In genomic region chr5:51233271-51234003, GRCm38 (mm10) we compare ENCODE assay signal across 32 mouse cellular contexts.
DNase-seq lines count a peak whose midpoint lies in the region; ATAC-seq and TF ChIP-seq lines count a peak whose summit lies in the region.
"Had no signal": no experiment of that assay in that cellular context is flagged by ENCODE, and none has a peak within 500 bp of the region (broad histone marks: within the 10 kb centered on the region; RNA-seq: fewer than 3 reads in every experiment).

No protein-coding gene starts in this region.

- peak; percentile 35 to 40 for DNase-seq in kidney, adult 8-10 months
- peak; percentile 49 for DNase-seq in kidney, postnatal 0 days (ENCODE audit: low spot score)
- DNase-seq in large intestine, adult 2 months (ENCODE audit: low read depth, low spot score): peak; percentile 79
- DNase-seq in embryo, embryonic 10.5 days (ENCODE audit: low spot score): no peak
- DNase-seq in right cerebral cortex, adult 2 months (ENCODE audit: low spot score in 2 of 2): no peak
- DNase-seq in cerebellum, adult 11-12 months: no peak
- DNase-seq: adrenal gland, adult 2 months; adrenal gland, postnatal 36 days; cerebellum, postnatal 10 days; forebrain, postnatal 0 days; gastrocnemius, postnatal 10 days; heart, postnatal 14 days; right cerebral cortex, postnatal 25 days; thymus, postnatal 14 days had no signal

- no peaks in the 10 kb centered on the region for H3K9me3 ChIP-seq in intestine, postnatal 0 days (ENCODE audit: control insufficient read depth)
- no peaks in the 10 kb centered on the region for H3K9me3 ChIP-seq in kidney, postnatal 0 days (replicated peaks; ENCODE audit: low read length)
- H3K9me3 ChIP-seq: embryonic facial prominence, embryonic 10.5 days; embryonic facial prominence, embryonic 15.5 days; forebrain, embryonic 12.5 days; hindbrain, embryonic 10.5 days; hindbrain, embryonic 15.5 days; limb, embryonic 12.5 days; liver, embryonic 15.5 days; lung, embryonic 15.5 days; neural tube, embryonic 12.5 days; stomach, embryonic 15.5 days had no signal

- no peak overlapping the region for H3K9ac ChIP-seq in intestine, postnatal 0 days (ENCODE audit: low read depth, low read length)
- no peak overlapping the region for H3K9ac ChIP-seq in kidney, postnatal 0 days (ENCODE audit: low read depth, low read length)
- H3K9ac ChIP-seq: embryonic facial prominence, embryonic 15.5 days; forebrain, embryonic 12.5 days; forebrain, postnatal 0 days; hindbrain, embryonic 15.5 days; limb, embryonic 12.5 days; liver, embryonic 15.5 days; lung, embryonic 15.5 days; neural tube, embryonic 12.5 days; stomach, embryonic 15.5 days had no signal

- H3K36me3 ChIP-seq in intestine, postnatal 0 days (ENCODE audit: control insufficient read depth, insufficient read depth): no peaks in the 10 kb centered on the region
- no peaks in the 10 kb centered on the region for H3K36me3 ChIP-seq in kidney, postnatal 0 days (ENCODE audit: insufficient read depth, low read length)
- H3K36me3 ChIP-seq: embryonic facial prominence, embryonic 10.5 days; embryonic facial prominence, embryonic 15.5 days; forebrain, embryonic 12.5 days; hindbrain, embryonic 10.5 days; hindbrain, embryonic 15.5 days; limb, embryonic 12.5 days; liver, embryonic 15.5 days; lung, embryonic 15.5 days; neural tube, embryonic 12.5 days; stomach, embryonic 15.5 days had no signal

- ATAC-seq in intestine, postnatal 0 days: peak; percentile 93
- ATAC-seq in kidney, postnatal 0 days (replicated peaks; ENCODE audit: low FRiP score, low read depth): no peak
- ATAC-seq: CD4-positive, CD25-positive, alpha-beta regulatory T cell, adult 4 months; forebrain, postnatal 0 days; inflammation-experienced regulatory T-cells, adult 6 months; midbrain, embryonic 16.5 days had no signal

- H3K27ac ChIP-seq in intestine, postnatal 0 days (ENCODE audit: low read depth, low read length): no peak overlapping the region
- no peak overlapping the region for H3K27ac ChIP-seq in kidney, postnatal 0 days
- H3K27ac ChIP-seq: embryonic facial prominence, embryonic 10.5 days; embryonic facial prominence, embryonic 15.5 days; forebrain, embryonic 12.5 days; hindbrain, embryonic 10.5 days; hindbrain, embryonic 15.5 days; layer of hippocampus, adult 2 months; left cerebral cortex, adult 2 months; limb, embryonic 12.5 days; liver, embryonic 15.5 days; lung, embryonic 15.5 days; neural tube, embryonic 12.5 days; stomach, embryonic 15.5 days had no signal

- H3K4me1 ChIP-seq in intestine, postnatal 0 days (replicated peaks; ENCODE audit: control insufficient read depth, insufficient read depth, low read length): no peaks in the 10 kb centered on the region
- H3K4me1 ChIP-seq in kidney, postnatal 0 days (replicated peaks; ENCODE audit: insufficient read depth, low read length): no peaks in the 10 kb centered on the region
- H3K4me1 ChIP-seq: embryonic facial prominence, embryonic 10.5 days; embryonic facial prominence, embryonic 15.5 days; hindbrain, embryonic 10.5 days; hindbrain, embryonic 15.5 days; limb, embryonic 12.5 days; liver, embryonic 15.5 days; lung, embryonic 15.5 days; neural tube, embryonic 12.5 days; stomach, embryonic 15.5 days had no signal

- H3K27me3 ChIP-seq in intestine, postnatal 0 days (replicated peaks; ENCODE audit: control insufficient read depth, insufficient read depth, low read length): no peaks in the 10 kb centered on the region
- H3K27me3 ChIP-seq in kidney, postnatal 0 days (ENCODE audit: insufficient read depth, low read length): no peaks in the 10 kb centered on the region
- H3K27me3 ChIP-seq: embryonic facial prominence, embryonic 15.5 days; forebrain, embryonic 12.5 days; hindbrain, embryonic 15.5 days; limb, embryonic 12.5 days; liver, embryonic 15.5 days; lung, embryonic 15.5 days; neural tube, embryonic 12.5 days; stomach, embryonic 15.5 days had no signal

- no peak overlapping the region for H3K4me3 ChIP-seq in intestine, postnatal 0 days (ENCODE audit: low read depth, low read length)
- H3K4me3 ChIP-seq in kidney, postnatal 0 days (replicated peaks; ENCODE audit: low read depth, low read length): no peak overlapping the region
- H3K4me3 ChIP-seq: embryonic facial prominence, embryonic 10.5 days; embryonic facial prominence, embryonic 15.5 days; forebrain, embryonic 12.5 days; hindbrain, embryonic 10.5 days; hindbrain, embryonic 15.5 days; layer of hippocampus, adult 2 months; left cerebral cortex, adult 2 months; limb, embryonic 12.5 days; liver, embryonic 15.5 days; lung, embryonic 15.5 days; myocyte; neural tube, embryonic 12.5 days; stomach, embryonic 15.5 days had no signal

- no peak for TF ChIP-seq CTCF in intestine, postnatal 0 days (IDR thresholded peaks at IDR 0.05; ENCODE audit: low read depth)
- no peak for TF ChIP-seq CTCF in kidney, postnatal 0 days (IDR thresholded peaks at IDR 0.05; ENCODE audit: low read depth)

- no peak overlapping the region for H3K4me2 ChIP-seq in intestine, postnatal 0 days (replicated peaks; ENCODE audit: low read depth)
- H3K4me2 ChIP-seq in kidney, postnatal 0 days (ENCODE audit: low read length): no peak overlapping the region
- H3K4me2 ChIP-seq: embryonic facial prominence, embryonic 15.5 days; forebrain, embryonic 12.5 days; hindbrain, embryonic 15.5 days; limb, embryonic 12.5 days; liver, embryonic 15.5 days; lung, embryonic 15.5 days; midbrain, embryonic 11.5 days; neural tube, embryonic 12.5 days; stomach, embryonic 15.5 days had no signal

- 43% methylated on average over 5 of the region's 5 CpGs for WGBS in intestine, postnatal 0 days
- WGBS in kidney, postnatal 0 days: 29% methylated on average over 5 of the region's 5 CpGs
- WGBS in large intestine, adult 2 months: 28% methylated on average over 5 of the region's 5 CpGs

Comparison
In these comparisons a context has a peak if more than half of its experiments do, and no peak if none do; other contexts are left out.
1. DNase-seq: peak in kidney, adult 8-10 months (2 of 2), kidney, postnatal 0 days (single experiment) and large intestine, adult 2 months (single experiment); none in embryo, embryonic 10.5 days (single experiment), right cerebral cortex, adult 2 months (0 of 2) and cerebellum, adult 11-12 months (single experiment).